Mouse (Mus musculus) left cerebral cortex, postnatal 36 days (tissue): ENCODE measurements around the gene Sat1. TPM values are rescaled to one million over a fixed set of nuclear protein-coding genes. Genes with fewer than 3 reads are reported as not detected.

Experiments used
- DNase-seq, 2 experiments: peaks; one replicate each; pipeline ENCODE4 v3.0.0; 2021 to 2022; ENCODE audit warnings: low spot score in 2 of 2, mixed read lengths in 1 of 2
- intact Hi-C: fragments of 180-260 bp; cut with DNase I; formaldehyde crosslinking; loops from one replicate; pipeline ENCODE4 v1.15.1; 2025
- total RNA-seq, 2 experiments: library from RNA; stranded (reverse); gene quantifications; 2 replicates each; pipeline ENCODE4 v1.2.3; 2021

The Sat1 gene
- total RNA-seq, 2 experiments from 2014 or later, result 60.9 to 66.2 TPM

GRCm38 (mm10) chrX:155171754-155172153, 44.5 kb downstream of the Sat1 start:
- intact Hi-C loops, result no loop called here
- no peak for DNase-seq

GRCm38 (mm10) chrX:155169886-155170285, 46.4 kb downstream of the Sat1 start:
- intact Hi-C loops, result no loop called here
- no peak for DNase-seq

GRCm38 (mm10) chrX:155167667-155168066, 48.6 kb downstream of the Sat1 start:
- intact Hi-C loops, result no loop called here
- DNase-seq, result no peak

GRCm38 (mm10) chrX:155166313-155166712, 49.9 kb downstream of the Sat1 start:
- intact Hi-C loops, result no loop called here
- DNase-seq, result no peak

- intact Hi-C loops, result no loop called here
- no peak for DNase-seq
Measured at GRCm38 (mm10) chrX:155163553-155163952, 52.7 kb downstream of the Sat1 start.

Other genes with a start within 250 kb of the Sat1 start
- gene Magea8, start 220.6 kb downstream of the Sat1 start, total RNA-seq, result not detected
- not detected for gene Magea5, start 153.3 kb downstream of the Sat1 start, total RNA-seq
- not detected for gene Magea1, start 126.7 kb downstream of the Sat1 start, total RNA-seq
- gene Magea2, start 122.8 kb downstream of the Sat1 start, total RNA-seq, result not detected
- not detected for gene Cldn34b2, start 88.0 kb downstream of the Sat1 start, total RNA-seq
- gene Acot9, start 46.0 kb upstream of the Sat1 start, total RNA-seq, result 10 to 100 TPM; 19.8 to 21.4 TPM
- gene Prdx4, start 124.3 kb upstream of the Sat1 start, total RNA-seq, result 10 to 100 TPM; 24.5 to 30.6 TPM